Comparison of ENCODE assay signal across 13 mouse cellular contexts in the genomic region with DNA sequence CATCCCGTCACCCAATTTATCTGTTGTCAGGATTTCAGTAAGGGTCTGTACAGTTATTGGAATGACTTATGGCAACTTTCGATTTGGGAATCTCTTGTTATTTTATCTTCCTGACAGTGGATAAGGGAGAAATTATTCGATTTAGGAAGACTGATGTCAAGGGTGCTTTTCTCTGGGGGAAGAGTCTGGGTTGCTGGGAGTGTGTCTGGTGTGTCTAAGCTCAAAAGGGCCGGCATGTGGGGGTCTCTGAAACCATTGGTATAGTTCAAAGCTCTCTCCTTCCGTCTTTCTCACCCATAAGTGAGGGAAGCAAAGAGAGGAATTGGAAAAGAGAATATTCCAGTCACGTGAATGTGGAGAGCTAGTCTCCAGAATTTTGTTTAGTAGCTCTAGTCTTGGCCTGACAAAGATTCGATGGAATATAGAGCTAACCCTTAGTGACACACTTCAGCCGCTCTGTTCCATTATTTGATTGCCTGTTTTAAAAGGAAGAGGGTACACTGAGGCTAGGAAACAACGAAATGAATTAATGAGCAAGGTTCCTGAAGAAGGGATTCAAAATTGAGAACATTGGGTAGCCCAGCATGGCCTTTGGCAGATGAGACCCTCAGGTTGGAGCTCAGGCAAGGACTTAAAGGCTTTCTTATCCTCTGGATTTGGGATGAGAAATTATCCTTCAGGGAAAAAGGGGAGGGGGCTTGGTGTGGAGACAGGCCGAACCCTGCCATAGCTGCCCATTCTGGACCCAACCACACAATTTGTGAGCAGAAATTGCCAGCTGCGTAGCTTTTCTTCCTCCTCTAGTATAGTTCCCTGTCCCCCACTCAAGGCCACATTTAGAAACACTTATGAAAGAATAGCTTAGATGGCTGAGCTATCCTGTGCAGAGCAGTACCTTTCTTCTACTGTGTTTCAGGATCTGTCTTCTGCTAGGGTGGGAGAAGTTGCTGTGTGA. TPM values are rescaled to one million over a fixed set of nuclear protein-coding genes. Genes with fewer than 3 reads are reported as not detected.
DNase-seq lines count a peak whose midpoint lies in the region; ATAC-seq and TF ChIP-seq lines count a peak whose summit lies in the region.
"Had no signal": no experiment of that assay in that cellular context is flagged by ENCODE, and none has a peak within 500 bp of the region (broad histone marks: within the 10 kb centered on the region; RNA-seq: fewer than 3 reads in every experiment).

No protein-coding gene starts in this region.

- H3K36me3 ChIP-seq in lung, embryonic 14.5 days (ENCODE audit: insufficient read depth), result no peaks in the 10 kb centered on the region
- H3K36me3 ChIP-seq in lung, postnatal 0 days (ENCODE audit: insufficient read depth, low read length), result no peaks in the 10 kb centered on the region
- H3K36me3 ChIP-seq in embryonic facial prominence, embryonic 13.5 days, result no peaks in the 10 kb centered on the region
- peaks cover 4% of the 10 kb centered on the region for H3K36me3 ChIP-seq in myocyte (ENCODE audit: control insufficient read depth, insufficient read depth)

- H3K4me1 ChIP-seq in lung, embryonic 14.5 days (ENCODE audit: insufficient read depth), result no peaks in the 10 kb centered on the region
- no peaks in the 10 kb centered on the region for H3K4me1 ChIP-seq in lung, postnatal 0 days (ENCODE audit: insufficient read depth, low read depth, low read length)
- H3K4me1 ChIP-seq in brown adipose tissue, adult 24 weeks (ENCODE audit: control insufficient read depth, insufficient read depth, insufficient read length, low read length), result no peaks in the 10 kb centered on the region
- peaks cover 13% of the 10 kb centered on the region for H3K4me1 ChIP-seq in embryonic facial prominence, embryonic 13.5 days

- WGBS in lung, embryonic 14.5 days, result 10% methylated on average over 11 of the region's 11 CpGs
- WGBS in lung, postnatal 0 days, result 9% methylated on average over 11 of the region's 11 CpGs
- 10% methylated on average over 11 of the region's 11 CpGs for WGBS in embryonic facial prominence, embryonic 13.5 days

- H3K4me3 ChIP-seq in lung, embryonic 14.5 days (ENCODE audit: low read depth, low read length), result no peak overlapping the region
- no peak overlapping the region for H3K4me3 ChIP-seq in lung, postnatal 0 days (ENCODE audit: low read depth, low read length)
- peak overlapping the region; percentile 60 for H3K4me3 ChIP-seq in brown adipose tissue, adult 24 weeks (ENCODE audit: insufficient read depth, low read depth, low read length)
- peak overlapping the region; percentile 60 for H3K4me3 ChIP-seq in embryonic facial prominence, embryonic 13.5 days
- H3K4me3 ChIP-seq in myocyte, result peak overlapping the region; percentile 67

- peak; percentile 13 for DNase-seq in lung, embryonic 14.5 days
- DNase-seq in lung, postnatal 0 days (ENCODE audit: low spot score), result no peak
- DNase-seq in cerebellum, adult 18-20 months, result no peak
- DNase-seq: adrenal gland, postnatal 25 days; cerebellum, adult 11-12 months; kidney, postnatal 36 days; lung, postnatal 36 days had no signal

- TF ChIP-seq CTCF in lung, embryonic 14.5 days (IDR thresholded peaks at IDR 0.05; ENCODE audit: low read depth), result no peak
- TF ChIP-seq CTCF in lung, postnatal 0 days (IDR thresholded peaks at IDR 0.05), result no peak

- no peak for ATAC-seq in lung, embryonic 14.5 days (ENCODE audit: insufficient read depth)
- no peak for ATAC-seq in lung, postnatal 0 days
- no peak for ATAC-seq in embryonic facial prominence, embryonic 13.5 days (ENCODE audit: insufficient number of reproducible peaks, insufficient read depth, low FRiP score, low TSS enrichment, low read depth)
- no peak for ATAC-seq in activated CD4-positive, CD25-positive, alpha-beta regulatory T cell, adult 4 months
- ATAC-seq: intestine, postnatal 0 days had no signal

- H3K9ac ChIP-seq in lung, embryonic 14.5 days, result no peak overlapping the region
- H3K9ac ChIP-seq in lung, postnatal 0 days (replicated peaks; ENCODE audit: low read depth), result no peak overlapping the region
- peak overlapping the region; percentile 86 for H3K9ac ChIP-seq in embryonic facial prominence, embryonic 13.5 days
- H3K9ac ChIP-seq: liver, embryonic 14.5 days had no signal

- peaks cover 57% of the 10 kb centered on the region for H3K79me2 ChIP-seq in myocyte (ENCODE audit: control insufficient read depth, insufficient read depth)

- no peak overlapping the region for H3ac ChIP-seq in myocyte (ENCODE audit: control insufficient read depth, insufficient read length)

- TF ChIP-seq POLR2A in myocyte (IDR thresholded peaks at IDR 0.05; ENCODE audit: insufficient read length, low read depth), result no peak

- no peak for TF ChIP-seq EP300 in lung, postnatal 0 days (IDR thresholded peaks at IDR 0.05)

- H3K27ac ChIP-seq in lung, embryonic 14.5 days (ENCODE audit: low read depth), result no peak overlapping the region
- no peak overlapping the region for H3K27ac ChIP-seq in lung, postnatal 0 days (ENCODE audit: low read length)
- H3K27ac ChIP-seq in brown adipose tissue, adult 24 weeks (replicated peaks; ENCODE audit: low read depth, low read length), result no peak overlapping the region
- peak overlapping the region; percentile 90 for H3K27ac ChIP-seq in embryonic facial prominence, embryonic 13.5 days
- H3K27ac ChIP-seq: liver, embryonic 14.5 days had no signal

- H3K4me2 ChIP-seq in lung, embryonic 14.5 days, result no peak overlapping the region
- no peak overlapping the region for H3K4me2 ChIP-seq in lung, postnatal 0 days (replicated peaks; ENCODE audit: low read depth, low read length)
- peak overlapping the region; percentile 78 for H3K4me2 ChIP-seq in embryonic facial prominence, embryonic 13.5 days
- peak overlapping the region; percentile 88 for H3K4me2 ChIP-seq in myocyte (ENCODE audit: low read depth)

- H3K9me3 ChIP-seq in lung, embryonic 14.5 days (ENCODE audit: low read depth, low read length), result no peaks in the 10 kb centered on the region
- H3K9me3 ChIP-seq in lung, postnatal 0 days (ENCODE audit: low read length), result no peaks in the 10 kb centered on the region
- no peaks in the 10 kb centered on the region for H3K9me3 ChIP-seq in embryonic facial prominence, embryonic 13.5 days

- H3K27me3 ChIP-seq in lung, embryonic 14.5 days (ENCODE audit: insufficient read depth, low read length), result peaks cover 97% of the 10 kb centered on the region
- H3K27me3 ChIP-seq in lung, postnatal 0 days (replicated peaks; ENCODE audit: insufficient read depth, low read length), result peaks cover 85% of the 10 kb centered on the region
- peaks cover 97% of the 10 kb centered on the region for H3K27me3 ChIP-seq in embryonic facial prominence, embryonic 13.5 days
- no peaks in the 10 kb centered on the region for H3K27me3 ChIP-seq in myocyte (ENCODE audit: control insufficient read depth, insufficient read depth, insufficient read length)

TF ChIP-seq in myocyte, 11 proteins besides CTCF, POLR2A, EP300 and RAD21:
- TF ChIP-seq TCF3 (IDR thresholded peaks at IDR 0.05; ENCODE audit: insufficient read length, low read depth) (no peak), E2F4 (IDR thresholded peaks at IDR 0.05; ENCODE audit: insufficient read depth) (no peak), TCF12 (IDR thresholded peaks at IDR 0.05; ENCODE audit: insufficient read depth, poor library complexity, severe bottlenecking) (no peak), MYOD1 (IDR thresholded peaks at IDR 0.05; ENCODE audit: control insufficient read depth in 1 of 3, insufficient read length in 2 of 3, low read depth in 2 of 3) (no peak), REST (IDR thresholded peaks at IDR 0.05; ENCODE audit: insufficient read depth, insufficient read length) (no peak), MAX (IDR thresholded peaks at IDR 0.05; ENCODE audit: low read depth) (no peak), CEBPB (IDR thresholded peaks at IDR 0.05; ENCODE audit: insufficient read depth, poor library complexity, severe bottlenecking) (no peak), SRF (IDR thresholded peaks at IDR 0.05; ENCODE audit: control insufficient read depth, insufficient read length, low read depth) (no peak)

RNA-seq across cellular contexts. Expression of a gene that starts 15.5 kb away (rescaled TPM):
- polyA plus RNA-seq in lung, embryonic 14.5 days (2014; fragmentation: Nextera tagmentation; extraction: Ambion mirVana), result 0.05 and 0.28 TPM in 2 replicates
- polyA plus RNA-seq in lung, postnatal 0 days (2015; fragmentation: Nextera tagmentation; extraction: Ambion mirVana), result 0.04 TPM in 1 of 2 replicates, not detected in the other
- polyA plus RNA-seq in brown adipose tissue, adult 24 weeks (2012; ENCODE audit: insufficient read depth, insufficient read length, missing spikeins), result 3.3 and 4.1 TPM in 2 replicates
- 16.0 and 23.0 TPM in 2 replicates for polyA plus RNA-seq in embryonic facial prominence, embryonic 13.5 days (2015; fragmentation: Nextera tagmentation; extraction: Ambion mirVana)
- 24.8 TPM for polyA plus RNA-seq in myocyte (2012; fragmentation: generic; extraction: Trizol)
- polyA plus RNA-seq in activated CD4-positive, CD25-positive, alpha-beta regulatory T cell, adult 4 months (2017; shearing (Covaris generic)), result not detected
- polyA plus RNA-seq: intestine, postnatal 0 days had no signal

Comparison
In these comparisons a context has a peak if more than half of its experiments do, and no peak if none do; other contexts are left out.
1. H3K4me2 ChIP-seq: peak in embryonic facial prominence, embryonic 13.5 days (single experiment) and myocyte (single experiment); none in lung, embryonic 14.5 days (single experiment) and lung, postnatal 0 days (single experiment).
2. H3K4me3 ChIP-seq: peak in brown adipose tissue, adult 24 weeks (single experiment), embryonic facial prominence, embryonic 13.5 days (single experiment) and myocyte (single experiment); none in lung, embryonic 14.5 days (single experiment) and lung, postnatal 0 days (single experiment).